Mouse (Mus musculus) liver, adult 2 months (tissue): ENCODE results near the gene Cfap157. TPM values are rescaled to one million over a fixed set of nuclear protein-coding genes. Genes with fewer than 3 reads are reported as not detected.

ENCODE experiments used
- DNase-seq: peaks from one replicate; pipeline ENCODE4 v3.0.0-alpha.2; 2011; ENCODE audit warnings: low read depth, low spot score; ENCODE audit errors: extremely low read depth
- H3K27ac ChIP-seq: fragments of 200-500 bp; replicated peaks from 2 replicates; pipeline ENCODE4 v1.5.1; 2012; ENCODE audit warnings: low read depth, mild to moderate bottlenecking, control low read depth, inconsistent platforms, low read length; ENCODE audit not compliant: insufficient read depth
- H3K27me3 ChIP-seq: fragments of 200-500 bp; 2 replicates; pipeline ENCODE4 v1.6.1; 2012; ENCODE audit warnings: mild to moderate bottlenecking, moderate library complexity, low read length, inconsistent platforms; ENCODE audit not compliant: control insufficient read depth, insufficient read depth
- H3K36me3 ChIP-seq: fragments of 200-500 bp; 2 replicates; pipeline ENCODE4 v1.6.1; 2012; ENCODE audit warnings: low read length, inconsistent platforms; ENCODE audit not compliant: control insufficient read depth, insufficient read depth
- H3K4me1 ChIP-seq: fragments of 200-500 bp; 2 replicates; pipeline ENCODE4 v1.6.1; 2011; ENCODE audit warnings: low read length; ENCODE audit not compliant: control insufficient read depth, insufficient read depth
- H3K4me3 ChIP-seq: fragments of 200-500 bp; 2 replicates; pipeline ENCODE4 v1.5.1; 2011; ENCODE audit warnings: low read depth, mild to moderate bottlenecking, control low read depth, low read length, moderate library complexity; ENCODE audit not compliant: insufficient read depth
- H3K79me2 ChIP-seq: fragments of 200-500 bp; 2 replicates; pipeline ENCODE4 v1.6.1; 2012; ENCODE audit warnings: inconsistent platforms, mild to moderate bottlenecking, low read length, moderate library complexity; ENCODE audit not compliant: control insufficient read depth, insufficient read depth
- H3K9ac ChIP-seq: fragments of 200-500 bp; 2 replicates; pipeline ENCODE4 v1.6.1; 2012; ENCODE audit warnings: low read depth, mild to moderate bottlenecking, control low read depth, inconsistent platforms, low read length
- CTCF ChIP-seq: fragments of 200-500 bp; IDR thresholded peaks from 2 replicates; pipeline ENCODE4 v1.5.1; 2011; ENCODE audit warnings: low read depth, low read length, control low read depth
- POLR2A ChIP-seq: fragments of 200-500 bp; IDR thresholded peaks from 2 replicates; pipeline ENCODE4 v1.6.1; 2011; ENCODE audit warnings: low read length, control low read depth; ENCODE audit not compliant: insufficient read depth; ENCODE audit errors: extremely low read depth
- whole genome bisulfite sequencing: fragments of 180-500 bp; shearing (Covaris S2); methylation state at CpG from one replicate; pipeline ENCODE4 v1.1.7; 2018; 5-methylcytosine and 5-hydroxymethylcytosine counted together
- polyA plus RNA-seq: library from polyadenylated mRNA; depleted of rRNA; stranded (reverse); fragments of >200 nt; gene quantifications from 2 replicates; pipeline ENCODE4 v1.2.3, GENCODE M21; 2012
- total RNA-seq: library from RNA; depleted of rRNA; stranded (reverse); fragments of >200 nt; gene quantifications from 2 replicates; pipeline ENCODE4 v1.2.3, GENCODE M21; 2014

The Cfap157 gene
- total and polyA plus RNA-seq, 2 experiments: not detected

- Histone ChIP-seq H3K4me1 (peaks cover 5% of the 10 kb centered on the region), H3K9ac (no peak overlapping the region), H3K79me2 (no peaks in the 10 kb centered on the region), H3K27ac (no peak overlapping the region), H3K36me3 (no peaks in the 10 kb centered on the region), H3K4me3 (no peak overlapping the region), H3K27me3 (no peaks in the 10 kb centered on the region)
- no peak for TF ChIP-seq POLR2A
- DNase-seq: no peak
- WGBS: 92% methylated on average over 5 of the region's 5 CpGs
Observed at GRCm38 (mm10) chr2:32769327-32770085, 14.7 kb downstream of the Cfap157 start.

DNA sequence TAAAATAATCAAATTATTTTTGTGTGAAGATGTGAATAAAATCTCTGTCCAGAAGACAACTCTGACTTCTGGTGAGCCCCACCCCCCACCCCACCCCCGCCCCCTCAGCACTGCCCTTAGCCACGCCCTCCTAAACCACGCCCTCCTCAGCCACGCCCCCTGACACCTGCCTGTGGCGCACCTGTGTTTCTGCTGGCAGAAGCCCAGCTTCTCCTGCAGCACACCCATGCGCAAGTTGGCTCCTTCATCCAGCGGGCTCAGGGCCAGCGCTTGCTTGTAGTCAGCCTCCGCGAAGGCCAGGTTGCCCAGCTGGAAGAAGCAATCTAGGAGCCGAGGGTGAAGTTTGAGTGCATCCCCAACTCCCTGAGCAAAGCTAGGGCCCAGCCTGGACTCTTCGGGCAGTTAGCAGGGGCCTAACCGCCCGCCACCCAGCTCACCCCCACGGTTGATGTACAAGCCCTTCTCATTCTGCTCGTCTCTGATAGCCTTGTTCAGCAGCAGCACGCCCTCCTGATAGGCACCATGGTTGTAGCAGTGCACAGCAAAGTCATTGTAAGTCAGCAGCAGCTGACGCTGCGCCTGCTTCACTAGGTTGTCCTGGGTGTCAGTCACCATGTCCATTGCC is 15.5 kb downstream of the Cfap157 start:
- no peak overlapping the region for H3K27ac ChIP-seq
- no peak for DNase-seq
- 72% methylated on average over 19 of the region's 19 CpGs for WGBS
- no peak for TF ChIP-seq CTCF
- no peak for TF ChIP-seq POLR2A
- H3K9ac ChIP-seq: no peak overlapping the region
- no peaks in the 10 kb centered on the region for H3K36me3 ChIP-seq
- H3K4me3 ChIP-seq: no peak overlapping the region
- H3K79me2 ChIP-seq: no peaks in the 10 kb centered on the region
- H3K4me1 ChIP-seq: peaks cover 5% of the 10 kb centered on the region
- no peaks in the 10 kb centered on the region for H3K27me3 ChIP-seq

- no peak overlapping the region for H3K9ac ChIP-seq
- no peak for DNase-seq
- TF ChIP-seq CTCF (no peak), POLR2A (no peak)
- no peaks in the 10 kb centered on the region for H3K36me3 ChIP-seq
- 87% methylated on average over 12 of the region's 12 CpGs for WGBS
- H3K27ac ChIP-seq: no peak overlapping the region
- H3K4me3 ChIP-seq: no peak overlapping the region
- H3K27me3 ChIP-seq: no peaks in the 10 kb centered on the region
- peaks cover 5% of the 10 kb centered on the region for H3K4me1 ChIP-seq
- no peaks in the 10 kb centered on the region for H3K79me2 ChIP-seq
Observed at GRCm38 (mm10) chr2:32767241-32767640, 17.0 kb downstream of the Cfap157 start.

GRCm38 (mm10) chr2:32763353-32763752 is 20.9 kb downstream of the Cfap157 start:
- H3K27ac ChIP-seq: no peak overlapping the region
- H3K79me2 ChIP-seq: no peaks in the 10 kb centered on the region
- DNase-seq: no peak
- no peaks in the 10 kb centered on the region for H3K27me3 ChIP-seq
- H3K36me3 ChIP-seq: no peaks in the 10 kb centered on the region; the same call in 1 of the 2 replicates
- H3K9ac ChIP-seq: no peak overlapping the region
- TF ChIP-seq CTCF (peak; percentile 42; the same call in 1 of the 2 replicates), POLR2A (no peak)
- 89% methylated on average over 3 of the region's 3 CpGs for WGBS
- H3K4me1 ChIP-seq: no peaks in the 10 kb centered on the region
- no peak overlapping the region for H3K4me3 ChIP-seq

DNA sequence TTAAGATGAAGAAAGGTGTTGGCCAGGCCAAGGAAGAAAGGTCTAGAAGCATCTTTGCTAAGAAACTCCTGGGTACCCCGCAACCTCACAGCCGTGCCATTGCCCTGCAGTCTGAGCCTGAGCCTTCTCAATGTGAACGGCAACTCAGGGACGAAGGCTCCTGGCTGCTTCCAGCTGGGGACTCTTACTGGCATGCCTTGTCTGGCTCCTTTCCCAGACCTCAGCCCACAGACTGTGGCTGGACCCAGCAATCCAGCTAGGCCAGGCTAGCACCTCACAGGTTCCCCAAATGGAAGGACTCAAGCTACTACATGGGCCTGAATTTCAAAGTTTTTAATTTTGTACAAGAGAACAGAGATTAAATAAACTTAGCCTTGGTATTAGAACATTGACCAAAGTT is 22.4 kb downstream of the Cfap157 start:
- H3K27me3 ChIP-seq: no peaks in the 10 kb centered on the region
- H3K27ac ChIP-seq: no peak overlapping the region
- no peaks in the 10 kb centered on the region for H3K4me1 ChIP-seq
- no peaks in the 10 kb centered on the region for H3K79me2 ChIP-seq
- WGBS: 71% methylated on average over 4 of the region's 4 CpGs
- no peak overlapping the region for H3K9ac ChIP-seq
- no peak overlapping the region for H3K4me3 ChIP-seq
- H3K36me3 ChIP-seq: no peaks in the 10 kb centered on the region; the same call in 1 of the 2 replicates
- DNase-seq: no peak
- TF ChIP-seq CTCF: no peak
- no peak for TF ChIP-seq POLR2A

GRCm38 (mm10) chr2:32761361-32761760 is 22.9 kb downstream of the Cfap157 start:
- Histone ChIP-seq H3K9ac (no peak overlapping the region), H3K36me3 (no peaks in the 10 kb centered on the region; the same call in 1 of the 2 replicates), H3K27ac (no peak overlapping the region), H3K4me3 (no peak overlapping the region), H3K4me1 (no peaks in the 10 kb centered on the region), H3K79me2 (no peaks in the 10 kb centered on the region), H3K27me3 (no peaks in the 10 kb centered on the region)
- TF ChIP-seq POLR2A: no peak
- TF ChIP-seq CTCF: no peak
- DNase-seq: no peak
- 94% methylated on average over 14 of the region's 14 CpGs for WGBS
